Mouse (Mus musculus) heart, postnatal 0 days (tissue): ENCODE measurements around the gene Txn2.

Experiments
- CTCF ChIP-seq: IDR thresholded peaks from 2 replicates; pipeline ENCODE4 v1.5.1; 2016; ENCODE audit warnings: antibody characterized with exemption, control low read depth, low read depth
- EP300 ChIP-seq: IDR thresholded peaks from 2 replicates; pipeline ENCODE4 v1.6.1; 2016; ENCODE audit warnings: antibody characterized with exemption, low read depth

DNA sequence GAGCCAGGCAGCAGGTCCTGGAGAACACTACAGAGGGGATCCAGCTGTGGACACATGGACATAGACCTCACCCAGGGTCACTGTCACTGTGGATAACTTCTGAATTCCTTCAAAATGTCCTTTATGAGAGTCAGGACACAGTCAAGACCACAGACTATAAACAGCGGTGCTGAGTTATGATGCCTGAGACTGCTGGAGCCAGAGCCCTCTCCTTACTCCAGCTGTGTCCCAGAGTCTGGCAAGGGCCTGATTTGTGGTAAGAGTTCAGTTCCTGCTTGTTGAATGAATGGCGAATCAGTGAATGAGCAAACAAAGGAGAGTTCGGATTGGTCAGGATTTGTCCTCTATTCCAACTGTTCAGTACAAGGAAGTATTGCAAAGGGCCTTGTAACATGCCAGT is 52.1 kb downstream of the Txn2 start:
- no peak for TF ChIP-seq EP300
- TF ChIP-seq CTCF = no peak
